Mouse (Mus musculus) midbrain, embryonic 14.5 days (tissue): ENCODE results near the gene Fyttd1. TPM values are rescaled to one million over a fixed set of nuclear protein-coding genes. Genes with fewer than 3 reads are reported as not detected.
"Not testable (repeated sequence)": the region's sequence is repeated elsewhere in the genome, so short reads cannot be mapped to it uniquely, and the experiment has no call there.

Experiments
- ATAC-seq: fragments of 200-750 bp; cut with Nextera tagmentation; 2 replicates; pipeline ENCODE4 v1.8.0; 2017; ENCODE audit warnings: moderate number of reproducible peaks, moderate library complexity; ENCODE audit not compliant: low FRiP score, low TSS enrichment
- DNase-seq: peaks from one replicate; pipeline ENCODE4 v3.0.0-alpha.2; 2015
- H3K27ac ChIP-seq: fragments of 300-500 bp; sonication (generic); replicated peaks from 2 replicates; pipeline ENCODE4 v1.5.1; 2014; ENCODE audit warnings: mild to moderate bottlenecking, low read depth, low read length, moderate library complexity
- H3K27me3 ChIP-seq: fragments of 300-500 bp; sonication (generic); 2 replicates; pipeline ENCODE4 v1.6.1; 2014; ENCODE audit warnings: low read length, control low read depth, mixed read lengths; ENCODE audit not compliant: control insufficient read depth, insufficient read depth
- H3K36me3 ChIP-seq: fragments of 300-500 bp; sonication (generic); 2 replicates; pipeline ENCODE4 v1.6.1; 2014; ENCODE audit warnings: low read length, control low read depth; ENCODE audit not compliant: control insufficient read depth, insufficient read depth
- H3K4me1 ChIP-seq: fragments of 300-500 bp; sonication (generic); 2 replicates; pipeline ENCODE4 v1.6.1; 2014; ENCODE audit warnings: mild to moderate bottlenecking, antibody characterized with exemption, low read length, control low read depth; ENCODE audit not compliant: control insufficient read depth, insufficient read depth
- H3K4me2 ChIP-seq: fragments of 300-500 bp; sonication (generic); 2 replicates; pipeline ENCODE4 v1.6.1; 2014; ENCODE audit warnings: mild to moderate bottlenecking, low read length, moderate library complexity
- H3K4me3 ChIP-seq: fragments of 300-500 bp; sonication (generic); replicated peaks from 2 replicates; pipeline ENCODE4 v1.5.1; 2014; ENCODE audit warnings: low read depth, low read length
- H3K9ac ChIP-seq: fragments of 300-500 bp; sonication (generic); replicated peaks from 2 replicates; pipeline ENCODE4 v1.6.1; 2014; ENCODE audit warnings: mild to moderate bottlenecking, low read length, moderate library complexity
- H3K9me3 ChIP-seq: fragments of 300-500 bp; sonication (generic); 2 replicates; pipeline ENCODE4 v1.6.1; 2016; ENCODE audit warnings: low read length, control low read depth, mixed read lengths; ENCODE audit not compliant: control insufficient read depth
- WGBS: fragments of 180-500 bp; shearing (Covaris S2); extraction: QIAGEN DNeasy Blood & Tissue Kit; methylation state at CpG from one replicate; pipeline ENCODE4 v1.1.7; 2014; 5-methylcytosine and 5-hydroxymethylcytosine counted together
- polyA plus RNA-seq: library from polyadenylated mRNA; unstranded; fragments of >200 nt; fragmentation: Nextera tagmentation; extraction: Ambion mirVana; gene quantifications from 2 replicates; pipeline ENCODE4 v1.2.1, GENCODE M21; 2014

Fyttd1 gene
- polyA plus RNA-seq, 1 experiment from 2014 or later = 171 TPM

DNA sequence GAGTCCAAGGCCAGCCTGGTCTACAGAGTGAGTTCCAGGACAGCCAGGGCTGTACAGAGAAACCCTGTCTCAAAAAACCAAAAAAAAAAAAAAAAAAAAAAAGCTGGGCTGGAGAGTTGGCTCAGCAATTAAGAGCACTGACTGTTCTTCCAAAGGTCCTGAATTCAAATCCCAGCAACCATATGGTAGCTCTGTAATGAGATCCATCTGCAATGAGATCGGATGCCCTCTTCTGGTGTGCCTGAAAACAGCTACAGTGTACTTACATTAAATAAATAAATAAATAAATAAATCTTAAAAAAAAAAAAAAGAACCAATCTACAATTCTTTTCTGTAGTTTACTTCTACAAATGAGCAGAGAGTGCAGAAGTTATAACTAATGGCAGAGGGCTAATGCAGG lies 2.0 kb upstream of the Fyttd1 start:
- 68% methylated on average over 1 of the region's 1 CpGs for WGBS

DNA sequence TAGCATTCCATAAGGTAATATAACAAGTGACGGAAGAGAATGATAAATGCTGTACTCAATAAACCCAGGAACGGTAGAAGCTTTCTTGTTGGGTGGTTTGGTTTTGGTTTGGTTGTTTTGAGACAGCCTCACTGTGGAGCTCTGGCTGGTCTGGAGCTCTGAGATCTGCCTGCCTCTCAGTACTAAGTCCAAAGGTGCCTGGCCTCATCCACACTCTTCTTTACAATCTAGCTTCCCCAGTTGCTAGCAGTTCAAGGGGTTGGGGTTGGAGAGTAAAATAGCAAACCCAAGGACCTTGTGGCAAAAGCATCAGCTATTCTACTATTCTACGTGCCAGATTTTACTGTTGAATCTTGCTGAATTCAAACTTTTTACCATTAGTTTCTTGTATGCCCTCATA lies 1.5 kb upstream of the Fyttd1 start:
- DNase-seq = no peak
- H3K27ac ChIP-seq = no peak overlapping the region
- no peaks in the 10 kb centered on the region for H3K27me3 ChIP-seq
- no peak overlapping the region for H3K4me2 ChIP-seq
- WGBS = 94% methylated on average over 3 of the region's 3 CpGs
- peaks cover 12% of the 10 kb centered on the region for H3K4me1 ChIP-seq
- H3K36me3 ChIP-seq = no peaks in the 10 kb centered on the region
- no peak overlapping the region for H3K9ac ChIP-seq
- H3K4me3 ChIP-seq = no peak overlapping the region
- no peak for ATAC-seq
- no peaks in the 10 kb centered on the region for H3K9me3 ChIP-seq

More for the DNA sequence above, 2.0 kb upstream of the Fyttd1 start:
- H3K27me3 ChIP-seq, H3K27ac ChIP-seq, H3K9me3 ChIP-seq, H3K4me2 ChIP-seq, H3K9ac ChIP-seq, H3K36me3 ChIP-seq, H3K4me3 ChIP-seq, DNase-seq, ATAC-seq: not testable (repeated sequence)
- H3K4me1 ChIP-seq = peaks cover 12% of the 10 kb centered on the region

DNA sequence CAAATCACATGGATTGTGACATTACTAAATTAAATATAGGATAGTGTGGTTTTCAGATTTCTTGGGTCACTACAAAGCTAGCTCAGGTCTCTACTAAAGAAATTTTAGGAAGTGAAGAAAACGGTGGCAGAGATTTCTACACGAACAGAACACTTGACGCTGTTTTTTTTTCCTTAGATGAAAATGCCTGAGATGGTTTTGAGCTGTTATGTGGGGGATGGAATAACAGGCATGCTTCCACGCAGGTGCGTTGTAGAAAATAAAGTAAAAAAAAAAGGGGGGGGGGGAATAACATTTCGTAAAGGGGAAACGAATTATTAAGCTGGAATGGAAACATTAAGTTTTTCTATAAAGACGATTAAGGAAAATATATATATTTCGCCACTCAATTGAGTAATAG lies 469 bp upstream of the Fyttd1 start:
- Histone ChIP-seq H3K4me1 (peaks cover 12% of the 10 kb centered on the region), H3K4me2 (peak overlapping the region; percentile 61), H3K4me3 (peak overlapping the region; percentile 95), H3K9ac (peak overlapping the region; percentile 83), H3K36me3 (no peaks in the 10 kb centered on the region), H3K9me3 (no peaks in the 10 kb centered on the region), H3K27me3 (no peaks in the 10 kb centered on the region), H3K27ac (no peak overlapping the region)
- ATAC-seq = no peak
- WGBS = 41% methylated on average over 9 of the region's 9 CpGs
- DNase-seq = peak; percentile 8

DNA sequence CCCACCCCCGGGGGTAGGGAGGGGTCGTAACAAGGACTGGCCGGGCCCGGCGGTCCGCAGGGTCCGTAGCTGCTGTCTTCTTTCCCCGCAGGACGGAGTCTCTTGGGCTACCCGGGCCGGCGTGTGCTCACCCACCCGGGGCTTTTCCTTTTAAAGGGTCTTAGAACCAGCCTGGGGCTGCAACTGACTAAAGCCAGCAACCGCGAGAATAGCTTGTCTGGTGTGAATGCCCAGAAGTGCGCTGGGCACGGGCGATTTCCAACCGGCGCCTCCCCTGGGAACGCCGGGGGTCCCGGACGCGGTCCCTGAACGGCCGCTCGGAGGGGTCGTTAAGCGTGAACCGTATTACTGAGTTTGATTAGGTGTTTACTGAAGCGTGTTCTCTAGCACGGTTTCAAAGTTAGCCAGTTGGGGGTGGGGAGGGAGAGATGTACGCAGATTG lies 878 bp downstream of the Fyttd1 start:
- peak; percentile 67 for ATAC-seq
- under 1% methylated on average over 34 of the region's 34 CpGs for WGBS
- peak; percentile 67 for DNase-seq
- Histone ChIP-seq H3K27me3 (no peaks in the 10 kb centered on the region), H3K9me3 (no peaks in the 10 kb centered on the region), H3K4me2 (peak overlapping the region; percentile 76), H3K36me3 (no peaks in the 10 kb centered on the region), H3K9ac (peak overlapping the region; percentile 83), H3K4me1 (peaks cover 12% of the 10 kb centered on the region), H3K4me3 (peak overlapping the region; percentile 95), H3K27ac (peak overlapping the region; percentile 90)

DNA sequence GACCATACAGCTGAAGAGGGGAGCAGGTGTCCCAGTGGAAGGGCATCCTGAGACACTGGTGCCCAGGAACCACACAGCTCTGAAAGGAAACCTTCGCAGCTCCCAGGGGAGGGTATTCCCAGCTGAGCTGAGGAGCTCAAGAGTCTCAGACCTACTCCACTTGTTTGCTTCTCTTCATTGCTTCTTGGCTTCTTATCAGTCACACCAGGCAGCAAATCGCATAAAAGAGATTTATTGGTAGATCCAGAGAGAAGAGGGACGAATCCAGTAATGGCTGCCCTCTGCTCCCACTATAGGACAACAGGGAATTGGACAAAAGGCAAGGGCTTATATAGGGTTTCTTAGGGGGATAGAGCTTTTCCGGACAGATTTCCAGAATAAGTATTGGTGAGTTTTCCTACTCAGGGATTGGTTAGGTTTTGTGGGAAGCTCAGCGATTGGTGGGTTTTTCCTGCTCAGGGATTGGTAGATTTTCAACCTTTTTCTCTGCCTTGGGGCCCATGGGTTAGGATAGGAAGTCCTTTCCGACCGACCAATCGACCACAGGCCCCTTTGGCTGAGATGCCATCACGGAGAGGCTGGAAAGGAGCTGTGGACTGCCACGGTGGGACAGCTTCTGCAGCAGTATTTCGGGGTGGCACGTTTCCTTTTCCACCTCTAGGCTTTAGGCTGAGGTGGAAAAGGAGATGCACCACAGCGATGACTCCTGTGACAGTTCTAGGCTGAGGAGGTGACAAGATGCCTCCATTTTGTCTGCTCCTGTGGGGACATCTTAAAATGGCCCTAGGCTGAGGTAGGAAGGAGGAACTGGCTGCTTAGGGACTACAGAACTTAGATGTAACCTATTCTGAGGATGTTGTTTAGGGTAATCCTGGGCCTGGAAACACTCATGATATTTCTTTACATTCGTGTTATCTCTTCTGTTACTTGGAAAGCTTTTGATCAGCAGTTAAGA lies 1.9 kb downstream of the Fyttd1 start:
- no peak for ATAC-seq
- 81% methylated on average over 14 of the region's 14 CpGs for WGBS
- DNase-seq = no peak
- peak overlapping the region; percentile 76 for H3K4me2 ChIP-seq
- H3K4me1 ChIP-seq = peaks cover 12% of the 10 kb centered on the region
- no peaks in the 10 kb centered on the region for H3K27me3 ChIP-seq
- peak overlapping the region; percentile 83; the same call in 1 of the 2 replicates for H3K9ac ChIP-seq
- H3K27ac ChIP-seq = no peak overlapping the region
- H3K9me3 ChIP-seq = no peaks in the 10 kb centered on the region
- no peaks in the 10 kb centered on the region for H3K36me3 ChIP-seq
- H3K4me3 ChIP-seq = peak overlapping the region; percentile 95

DNA sequence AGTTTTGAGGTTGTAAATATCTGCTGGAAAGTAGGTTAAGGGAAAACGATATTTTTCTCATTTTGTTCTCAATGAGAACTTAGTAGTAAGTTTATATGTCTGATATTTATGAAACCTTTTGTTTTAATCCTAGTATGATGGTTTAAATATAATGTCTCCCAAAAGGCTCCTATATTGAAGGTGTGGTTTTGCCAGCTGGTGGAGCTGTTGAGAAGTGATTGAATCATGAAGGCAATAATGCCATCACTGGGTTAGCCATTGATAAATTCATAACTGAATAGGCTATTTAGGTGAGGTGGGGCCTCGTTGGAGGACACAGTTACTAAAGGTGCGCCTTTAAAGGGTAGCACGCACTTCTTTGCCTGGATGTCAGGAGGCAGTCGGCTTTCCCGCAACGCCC lies 4.2 kb downstream of the Fyttd1 start:
- H3K36me3 ChIP-seq = peaks cover 11% of the 10 kb centered on the region; the same call in 1 of the 2 replicates
- ATAC-seq = no peak
- H3K9ac ChIP-seq = no peak overlapping the region
- H3K27ac ChIP-seq = no peak overlapping the region
- peaks cover 12% of the 10 kb centered on the region for H3K4me1 ChIP-seq
- H3K4me2 ChIP-seq = no peak overlapping the region
- DNase-seq = no peak
- 83% methylated on average over 7 of the region's 7 CpGs for WGBS
- no peaks in the 10 kb centered on the region for H3K9me3 ChIP-seq
- no peaks in the 10 kb centered on the region for H3K27me3 ChIP-seq
- no peak overlapping the region for H3K4me3 ChIP-seq

DNA sequence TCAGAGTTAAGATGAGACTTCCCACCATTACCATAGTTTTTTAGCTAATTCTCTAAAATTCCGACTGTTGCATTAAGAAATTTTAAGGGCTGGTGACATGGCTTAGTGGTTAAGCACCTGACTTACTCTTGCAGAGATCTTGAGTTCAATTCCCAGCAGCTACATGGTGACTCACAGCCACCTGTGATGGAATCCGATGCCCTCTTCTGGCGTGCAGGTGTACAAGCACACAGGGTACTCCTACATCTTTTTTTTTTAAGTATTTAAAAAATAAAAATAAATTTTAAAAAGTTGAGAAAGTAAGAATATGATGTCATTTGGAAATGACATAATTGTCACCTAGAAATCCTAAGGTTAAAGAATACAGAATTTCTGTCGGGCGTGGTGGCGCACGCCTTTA lies 10.7 kb downstream of the Fyttd1 start:
- Histone ChIP-seq H3K9me3 (no peaks in the 10 kb centered on the region), H3K9ac (no peak overlapping the region), H3K4me1 (no peaks in the 10 kb centered on the region), H3K27me3 (no peaks in the 10 kb centered on the region), H3K36me3 (peaks cover 49% of the 10 kb centered on the region), H3K27ac (no peak overlapping the region), H3K4me2 (no peak overlapping the region), H3K4me3 (no peak overlapping the region)
- no peak for DNase-seq
- ATAC-seq = no peak
- 89% methylated on average over 7 of the region's 7 CpGs for WGBS

DNA sequence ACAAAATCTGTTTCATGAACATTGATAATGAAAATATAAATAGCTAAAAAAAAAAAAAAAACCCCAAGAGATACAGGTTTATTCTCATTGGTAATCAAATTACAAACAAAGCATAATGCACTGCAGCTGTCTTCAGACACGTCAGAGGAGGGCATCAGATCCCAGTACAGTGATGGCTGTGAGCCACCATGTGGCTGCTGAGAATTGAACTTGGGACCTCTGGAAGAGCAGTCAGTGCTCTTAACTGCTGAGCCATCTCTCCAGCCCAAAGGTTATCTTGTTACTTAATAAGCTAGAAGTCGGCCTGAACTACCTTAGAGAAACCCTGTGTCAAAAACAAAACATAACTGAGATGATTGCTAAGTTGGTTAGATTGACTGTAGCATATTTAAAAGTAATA lies 12.6 kb downstream of the Fyttd1 start:
- DNase-seq (no peak), ATAC-seq (no peak)
- peaks cover 62% of the 10 kb centered on the region for H3K36me3 ChIP-seq
- 69% methylated on average over 2 of the region's 2 CpGs for WGBS
- no peaks in the 10 kb centered on the region for H3K27me3 ChIP-seq
- H3K9ac ChIP-seq = no peak overlapping the region
- H3K4me2 ChIP-seq = no peak overlapping the region
- no peaks in the 10 kb centered on the region for H3K9me3 ChIP-seq
- no peak overlapping the region for H3K27ac ChIP-seq
- no peaks in the 10 kb centered on the region for H3K4me1 ChIP-seq
- H3K4me3 ChIP-seq = no peak overlapping the region

DNA sequence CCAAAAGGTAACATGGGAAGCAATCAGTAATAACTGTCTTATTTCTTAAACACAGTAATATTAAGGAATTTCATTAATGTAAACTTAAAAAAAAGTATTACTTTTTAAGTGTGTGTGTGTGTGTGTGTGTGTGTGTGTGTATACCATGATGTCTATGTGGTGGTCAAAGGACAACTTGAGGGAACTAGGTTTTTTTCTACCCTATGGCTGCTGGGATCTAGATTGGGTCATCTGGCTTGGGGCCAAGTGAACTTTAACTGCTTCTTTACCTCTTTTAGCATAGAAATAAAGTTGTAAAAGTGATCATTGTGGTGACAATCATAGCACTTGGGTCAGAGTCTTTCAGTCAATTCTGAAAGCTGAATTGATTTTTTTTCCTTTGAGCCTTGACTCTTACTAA lies 18.8 kb downstream of the Fyttd1 start:
- Histone ChIP-seq H3K4me2 (no peak overlapping the region), H3K27ac (no peak overlapping the region), H3K36me3 (peaks cover 76% of the 10 kb centered on the region), H3K9ac (no peak overlapping the region), H3K4me3 (no peak overlapping the region), H3K27me3 (no peaks in the 10 kb centered on the region), H3K9me3 (no peaks in the 10 kb centered on the region), H3K4me1 (no peaks in the 10 kb centered on the region)
- no peak for DNase-seq
- ATAC-seq = no peak
